Mouse (Mus musculus): ENCODE measurements around the gene Gm10638. TPM values are rescaled to one million over a fixed set of nuclear protein-coding genes. Genes with fewer than 3 reads are reported as not detected.

Gm10638 gene
- 0.24 and 0.32 TPM in 2 replicates for polyA plus RNA-seq (2012; rRNA removed)

DNA sequence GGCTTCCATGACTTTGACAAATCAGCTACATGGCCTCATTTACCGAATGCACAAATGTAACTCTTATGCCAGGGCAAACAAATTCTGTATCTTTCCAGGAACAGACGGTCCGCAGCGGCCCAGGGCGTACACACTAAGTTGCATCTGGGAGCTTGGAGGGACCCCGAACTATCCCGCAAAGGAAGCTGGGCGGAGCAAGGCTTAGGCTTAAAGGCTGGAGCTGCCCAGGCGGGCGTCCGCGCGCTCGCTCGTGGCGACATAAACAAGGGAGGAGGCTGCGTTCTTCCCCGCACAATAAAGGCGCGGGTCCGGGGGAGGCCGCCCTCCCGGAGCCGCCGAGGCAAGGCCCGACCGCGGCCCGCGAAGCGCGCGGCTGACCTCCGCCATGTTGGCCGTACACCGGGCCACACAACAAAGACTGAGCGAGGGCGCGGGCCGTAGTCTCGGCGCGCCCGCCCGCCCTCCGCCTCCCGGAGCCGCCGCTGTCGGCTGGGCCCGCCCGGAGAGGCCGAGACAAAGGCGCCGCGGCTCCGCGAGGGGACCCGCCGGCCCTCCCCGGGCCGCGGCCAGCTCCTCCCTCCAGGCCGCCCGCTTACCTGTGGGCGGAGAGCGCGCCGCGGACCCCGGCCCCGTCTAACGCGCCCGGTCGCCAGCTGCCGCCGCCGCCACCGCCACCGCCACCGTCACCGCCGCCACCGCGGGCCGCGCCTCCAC is at the start of gene Gm10638, which contains the start of gene Siah1a:
TSS of gene Gm10638 (plus strand) at position 479 of the 714 bp plus-strand sequence.
TSS of gene Siah1a (minus strand) at position 714 of the 714 bp plus-strand sequence.

Other genes with a start within 250 kb of the Gm10638 start
- gene Abcc12, start 165.0 kb upstream of the Gm10638 start, polyA plus RNA-seq (2012; rRNA removed), result 0.01 TPM in 1 of 2 replicates, not detected in the other
- gene Lonp2, start 121.7 kb upstream of the Gm10638 start, polyA plus RNA-seq (2012; rRNA removed), result 17.4 and 18.7 TPM in 2 replicates
- gene Siah1a, start 235 bp downstream of the Gm10638 start, polyA plus RNA-seq (2012; rRNA removed), result 9.4 and 9.7 TPM in 2 replicates
- gene N4bp1, start 139.6 kb downstream of the Gm10638 start, polyA plus RNA-seq (2012; rRNA removed), result 2.7 and 3.6 TPM in 2 replicates

Data from liver, embryonic 14 days (tissue).